Mouse (Mus musculus) kidney, postnatal 25 days (tissue): ENCODE measurements around the gene Mcts2.
A peak's percentile ranks its signal among the peaks of the same experiment; 100 is the strongest.

ENCODE experiments used
- DNase-seq, 2 experiments: peaks; one replicate each; pipeline ENCODE4 v3.0.0; 2021; ENCODE audit warnings: mixed read lengths in 2 of 2

Mcts2 gene

DNA sequence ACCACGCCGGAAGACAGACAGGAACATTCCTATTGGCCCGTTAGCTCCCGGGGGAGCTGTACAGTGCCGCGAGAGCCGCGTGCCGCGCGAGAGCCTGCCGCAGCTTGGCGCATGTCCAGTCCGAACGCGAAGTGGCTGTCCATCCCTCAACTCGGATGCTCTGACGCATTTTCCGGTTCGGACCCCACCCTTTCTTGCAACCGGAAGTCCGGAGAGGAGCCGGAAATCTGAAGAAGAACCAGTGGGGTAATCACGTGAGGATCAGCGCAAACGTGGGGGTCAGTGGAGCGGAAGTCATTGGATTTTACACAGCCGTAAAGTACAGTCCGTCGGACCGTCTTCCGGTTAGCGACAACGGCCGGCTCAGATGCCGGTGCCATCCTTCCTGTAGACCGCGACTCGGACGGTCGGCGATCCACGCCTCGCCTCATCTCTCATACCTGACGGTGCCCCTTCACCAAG is at the start of gene Mcts2:
Gene Mcts2 (plus strand): TSS at position 230 of the 462 bp plus-strand sequence.
- peak; percentile 94 to 97 for DNase-seq

- DNase-seq = no peak
These were observed 49.5 kb upstream of the Mcts2 start for GRCm38 (mm10) chr2:152637381-152637780.

GRCm38 (mm10) chr2:152638865-152639264 is 48.0 kb upstream of the Mcts2 start:
- DNase-seq = no peak

DNA sequence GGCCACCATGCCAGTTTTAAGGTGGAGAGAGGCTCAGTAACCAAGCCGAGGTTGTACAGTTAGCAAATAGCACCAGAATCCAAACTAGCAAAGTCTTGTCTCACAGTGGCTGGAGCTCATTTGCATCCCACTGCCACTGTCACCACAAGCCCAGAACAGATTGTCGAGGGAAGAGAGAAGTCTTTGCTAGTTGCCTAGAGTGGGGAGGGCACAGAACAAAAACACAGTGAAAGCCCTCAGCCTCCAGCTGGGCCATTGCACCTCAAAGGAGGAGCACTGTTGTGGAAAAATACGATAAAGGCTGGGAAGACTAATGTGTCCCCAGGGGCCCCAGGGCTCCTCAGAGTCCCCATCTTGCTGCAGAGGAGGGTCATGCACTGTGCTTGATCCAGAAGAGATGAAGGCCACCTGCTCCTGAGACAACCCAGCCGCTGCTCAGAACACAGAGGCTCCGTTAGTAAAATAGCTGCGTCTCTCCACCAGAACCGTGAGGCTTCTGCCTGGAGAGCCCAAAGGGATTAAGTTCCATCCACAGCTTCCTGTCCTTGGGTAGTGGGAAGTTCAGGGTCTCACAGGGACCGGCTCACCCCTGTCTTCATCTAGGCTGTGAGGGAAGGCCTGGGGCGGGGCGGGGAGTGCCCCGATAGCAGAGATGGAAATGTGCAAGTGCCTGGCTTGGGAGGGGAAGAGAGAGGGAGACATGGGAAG is 47.3 kb upstream of the Mcts2 start:
- peak; percentile 68 to 82 for DNase-seq

GRCm38 (mm10) chr2:152652901-152653620 is 33.8 kb upstream of the Mcts2 start:
- peak; percentile 75 to 81 for DNase-seq

DNA sequence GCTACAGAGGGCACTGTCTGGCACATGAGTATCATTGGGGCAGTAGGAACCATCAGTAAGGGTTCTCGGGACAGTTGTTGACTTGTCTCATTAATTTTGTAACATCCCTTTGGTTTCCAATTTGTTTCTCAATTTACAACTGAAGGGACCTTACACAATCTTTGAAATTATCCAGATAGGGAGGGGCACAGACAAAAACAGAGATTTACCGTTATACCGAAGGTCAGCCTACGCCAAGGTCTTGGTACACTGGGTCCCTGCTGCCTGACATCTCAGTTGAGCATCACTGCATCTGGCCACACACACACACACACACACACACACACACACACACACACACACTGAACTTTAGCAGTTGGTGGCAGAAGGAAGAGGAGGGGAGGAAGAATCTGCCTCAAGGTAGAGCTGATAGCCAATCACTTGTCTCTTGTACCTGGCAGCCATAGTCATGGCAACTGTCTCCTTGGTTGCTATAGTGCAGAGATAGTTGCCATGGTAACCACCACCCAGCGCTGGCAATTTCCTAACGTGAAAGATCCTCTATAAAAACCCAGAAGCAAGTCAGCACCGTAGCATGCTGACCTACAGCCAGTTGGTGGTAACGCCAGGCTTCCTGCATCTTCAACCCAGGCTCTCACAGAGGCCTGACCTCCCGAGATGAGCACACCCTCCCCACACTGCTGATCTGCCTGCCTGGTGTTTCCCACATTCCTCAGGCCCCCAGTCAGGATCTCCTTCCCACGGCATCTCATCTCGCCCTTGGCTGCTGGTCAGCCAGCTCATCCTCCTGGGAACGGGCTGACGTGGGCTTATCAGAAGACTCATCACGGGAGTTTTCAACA is 32.7 kb upstream of the Mcts2 start:
- peak in 1 of 2 experiments; percentile 69 for DNase-seq

DNA sequence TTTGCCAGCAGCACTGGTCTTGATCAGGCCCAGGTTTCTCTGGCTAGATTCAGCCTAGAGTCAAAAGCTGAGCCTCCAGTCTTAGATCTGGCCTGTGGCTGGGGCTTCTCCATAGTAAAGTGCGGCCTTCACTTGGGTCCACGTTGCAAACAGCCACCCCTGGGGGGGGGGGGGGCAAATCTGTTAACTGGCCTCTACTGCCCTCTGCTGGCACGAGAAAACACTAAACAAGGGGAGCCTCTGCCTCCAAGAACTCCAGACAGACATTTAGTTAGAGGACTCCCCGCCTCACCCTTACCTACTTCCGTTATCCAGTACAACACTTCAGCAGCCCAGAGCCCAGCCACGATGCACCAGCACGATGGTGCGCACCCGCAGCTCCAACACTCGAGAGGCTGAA is 29.4 kb upstream of the Mcts2 start:
- DNase-seq = peak; percentile 42 to 74

- no peak for DNase-seq
These were observed 25.7 kb upstream of the Mcts2 start for GRCm38 (mm10) chr2:152661163-152661562.

GRCm38 (mm10) chr2:152666191-152666590 is 20.6 kb upstream of the Mcts2 start:
- peak in 1 of 2 experiments; percentile 32 for DNase-seq

DNA sequence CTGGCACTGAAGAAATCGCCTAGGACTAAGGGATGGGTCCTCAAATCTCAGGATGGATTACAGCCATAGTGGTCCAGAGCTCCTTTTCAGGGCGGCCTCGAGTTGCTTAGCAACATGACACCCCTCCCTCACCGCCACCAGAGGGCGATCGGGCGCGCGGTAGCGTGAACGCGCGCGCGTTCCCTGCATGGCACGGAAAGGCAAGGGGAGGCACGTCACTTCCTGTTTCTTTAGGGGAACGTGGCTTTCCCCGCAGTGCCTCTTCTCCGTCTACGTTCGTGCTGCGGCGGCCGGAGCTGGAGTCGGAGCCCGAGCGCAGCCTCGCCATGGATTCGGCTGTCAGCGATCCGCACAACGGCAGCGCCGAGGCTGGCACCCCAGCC is 17.6 kb upstream of the Mcts2 start, which contains the start of gene H13:
Gene H13 (plus strand): TSS at position 206 of the 383 bp plus-strand sequence.
- peak; percentile 91 to 95 for DNase-seq

DNA sequence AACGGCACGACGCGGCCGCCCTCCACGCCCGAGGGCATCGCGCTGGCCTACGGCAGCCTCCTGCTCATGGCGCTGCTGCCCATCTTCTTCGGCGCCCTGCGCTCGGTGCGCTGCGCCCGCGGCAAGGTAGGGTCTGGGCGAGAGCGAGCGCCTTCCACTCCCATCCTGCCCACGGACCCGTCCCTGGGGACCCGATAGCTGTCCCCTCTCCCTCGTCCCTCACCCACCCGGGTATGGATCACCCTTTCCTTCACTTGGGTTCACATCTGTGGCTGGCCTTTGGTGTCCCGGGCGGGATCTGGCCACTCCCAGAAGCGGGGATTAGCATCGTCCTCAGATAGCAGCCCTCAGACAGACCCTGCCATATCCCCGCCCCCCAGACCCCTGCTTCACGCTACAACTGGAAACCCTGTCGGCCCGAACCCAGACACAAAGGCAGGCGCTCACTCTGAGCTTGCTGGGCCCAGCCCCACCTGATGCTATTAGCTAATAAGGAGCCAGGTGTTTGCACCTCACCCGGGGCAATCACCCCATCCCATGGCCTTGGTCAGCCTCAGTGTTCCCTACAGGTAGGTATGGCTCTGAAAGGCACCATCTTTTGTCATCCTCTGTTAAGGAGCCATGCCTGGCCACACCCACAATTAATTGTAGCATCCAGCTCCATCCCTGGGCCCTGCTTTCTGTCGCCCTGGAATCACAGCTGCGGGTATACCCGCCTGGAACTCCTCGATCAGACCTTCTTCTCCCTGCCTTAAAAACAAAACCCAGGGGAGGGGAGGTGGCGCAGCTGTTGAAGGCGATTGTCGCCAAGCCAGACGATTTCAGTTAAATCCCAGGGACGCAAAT is 17.0 kb upstream of the Mcts2 start:
- DNase-seq = peak in 1 of 2 experiments; percentile 7

- DNase-seq = peak in 1 of 2 experiments; percentile 32
These were observed 15.7 kb upstream of the Mcts2 start for GRCm38 (mm10) chr2:152670983-152671641.

- peak; percentile 52 to 61 for DNase-seq
These were observed 15.2 kb upstream of the Mcts2 start for GRCm38 (mm10) chr2:152671642-152671999.

DNA sequence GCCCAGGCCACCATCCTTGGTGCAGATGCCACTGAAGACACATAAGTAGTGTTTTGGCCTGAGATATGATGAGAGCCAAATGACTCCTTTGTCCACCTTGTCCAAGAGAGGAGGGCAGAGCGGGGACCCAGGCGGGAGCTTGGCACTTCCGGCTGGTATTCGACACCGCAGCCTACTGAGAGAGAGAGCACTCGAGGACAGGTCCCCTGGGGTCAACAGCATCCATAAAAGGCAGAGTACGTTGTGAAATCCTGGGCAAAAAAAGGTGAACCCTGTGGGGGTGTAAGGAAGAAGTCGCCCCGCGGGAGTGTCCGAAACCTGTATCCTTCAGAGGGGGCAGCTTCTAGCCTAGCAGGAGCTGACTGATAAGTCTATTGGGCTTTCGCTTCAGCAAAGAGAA is 14.7 kb upstream of the Mcts2 start:
- no peak for DNase-seq

- peak in 1 of 2 experiments; percentile 52 for DNase-seq
These were observed 12.7 kb upstream of the Mcts2 start for GRCm38 (mm10) chr2:152674148-152674547.

DNA sequence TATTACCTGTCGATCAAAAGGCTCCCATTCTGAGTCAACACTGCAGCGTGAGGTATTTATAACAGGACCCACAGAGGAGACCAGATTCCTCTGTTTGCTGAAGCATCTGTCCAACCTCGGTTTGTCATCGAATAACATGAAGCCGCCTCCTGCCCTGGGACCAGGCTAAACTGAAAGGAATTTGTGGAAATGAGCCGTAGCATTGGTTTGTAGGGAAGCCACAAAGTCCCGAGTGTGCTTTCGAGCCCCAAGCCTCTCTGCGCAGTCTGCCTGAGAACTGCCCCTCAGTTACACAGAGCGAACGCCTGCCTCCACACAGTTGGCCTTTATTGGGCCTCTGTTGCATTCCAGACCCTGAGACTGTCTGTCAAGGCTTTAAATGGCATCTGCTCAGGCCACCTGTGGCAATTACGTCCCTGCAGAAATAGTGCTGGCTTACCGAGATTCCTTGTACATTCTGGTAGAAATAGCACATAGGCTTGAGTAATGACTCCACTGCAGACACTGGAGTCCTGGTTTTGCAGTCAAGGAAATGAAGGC is 11.5 kb upstream of the Mcts2 start:
- no peak for DNase-seq

- peak in 1 of 2 experiments; percentile 39 for DNase-seq
These were observed 8.5 kb upstream of the Mcts2 start for GRCm38 (mm10) chr2:152678302-152678701.

GRCm38 (mm10) chr2:152678925-152679324 is 7.9 kb upstream of the Mcts2 start:
- peak in 1 of 2 experiments; percentile 20 for DNase-seq

DNA sequence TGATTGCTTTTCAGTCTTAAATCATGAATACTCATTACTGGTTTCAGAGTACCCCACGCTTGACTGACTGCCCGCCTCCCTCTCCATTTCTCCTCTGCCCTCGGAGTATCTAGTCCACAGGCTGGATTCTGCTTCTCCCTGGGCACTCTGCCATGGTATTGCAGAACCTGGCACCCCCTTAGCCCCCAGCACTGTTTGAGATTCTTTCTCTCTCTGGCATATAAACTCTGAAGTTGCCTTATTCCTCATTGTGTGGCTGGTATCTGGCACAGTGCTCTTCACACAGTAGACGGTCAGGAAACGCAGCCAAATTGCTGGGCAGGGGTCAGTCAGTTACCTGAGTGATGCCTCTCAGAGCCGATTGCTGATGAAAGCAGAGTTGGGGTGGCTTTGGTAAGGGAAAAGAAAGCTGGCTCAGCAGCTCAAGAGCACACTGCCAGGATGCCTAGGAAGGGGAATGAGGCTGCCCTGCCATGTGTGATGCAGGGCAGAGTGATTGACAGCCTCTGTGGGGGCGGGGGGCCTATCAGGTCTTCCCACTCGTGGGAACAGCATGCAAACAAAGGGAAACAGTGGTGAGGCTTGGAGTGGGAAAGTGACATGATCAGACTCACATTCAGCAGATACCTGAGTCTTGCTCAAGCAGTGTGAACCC is 7.0 kb upstream of the Mcts2 start:
- peak; percentile 71 to 84 for DNase-seq

DNA sequence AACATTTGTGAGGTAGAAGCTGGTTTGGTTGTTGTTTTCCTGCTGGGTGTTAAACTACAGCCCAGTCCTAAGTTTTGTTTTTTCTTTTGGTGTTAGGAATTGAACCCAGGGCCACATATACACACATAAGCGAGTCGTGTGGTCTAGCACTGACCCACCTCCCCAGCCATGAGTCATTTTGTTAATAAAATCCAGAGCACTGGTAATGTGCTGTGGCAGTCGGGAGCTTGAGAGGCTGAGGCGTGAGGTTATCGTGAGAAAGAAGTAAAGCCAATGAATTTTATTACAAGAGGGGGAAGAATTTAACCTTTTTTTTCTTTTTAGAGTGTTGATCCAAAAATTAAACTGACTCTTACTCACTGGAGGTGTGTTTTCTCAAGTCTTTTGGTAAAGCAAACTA is 3.7 kb upstream of the Mcts2 start:
- no peak for DNase-seq

GRCm38 (mm10) chr2:152686399-152686798 is 436 bp upstream of the Mcts2 start:
- no peak for DNase-seq
